Mouse (Mus musculus) forebrain, embryonic 11.5 days (tissue): ENCODE data around the gene Mylk2. TPM values are rescaled to one million over a fixed set of nuclear protein-coding genes. Genes with fewer than 3 reads are reported as not detected.

Experiments
- ATAC-seq: fragments of 200-750 bp; cut with Nextera tagmentation; replicated peaks from 2 replicates; pipeline ENCODE4 v1.8.0; 2017; ENCODE audit warnings: moderate TSS enrichment; ENCODE audit not compliant: low FRiP score
- DNase-seq: peaks from one replicate; pipeline ENCODE4 v3.0.0-alpha.2; 2017; ENCODE audit warnings: low spot score
- H3K27ac ChIP-seq: fragments of 300-500 bp; sonication (generic); 2 replicates; pipeline ENCODE4 v1.5.1; 2014; ENCODE audit warnings: low read depth, low read length
- H3K27me3 ChIP-seq: fragments of 300-500 bp; sonication (generic); 2 replicates; pipeline ENCODE4 v1.6.1; 2014; ENCODE audit warnings: mild to moderate bottlenecking, low read length, mixed read lengths; ENCODE audit not compliant: control insufficient read depth, insufficient read depth
- H3K36me3 ChIP-seq: fragments of 300-500 bp; sonication (generic); 2 replicates; pipeline ENCODE4 v1.6.1; 2014; ENCODE audit warnings: mild to moderate bottlenecking, low read length, moderate library complexity, mixed read lengths; ENCODE audit not compliant: control insufficient read depth, insufficient read depth
- H3K4me1 ChIP-seq: fragments of 300-500 bp; sonication (generic); replicated peaks from 2 replicates; pipeline ENCODE4 v1.6.1; 2014; ENCODE audit warnings: low read length, mixed read lengths; ENCODE audit not compliant: control insufficient read depth, insufficient read depth
- H3K4me2 ChIP-seq: fragments of 300-500 bp; sonication (generic); 2 replicates; pipeline ENCODE4 v1.6.1; 2014; ENCODE audit warnings: low read depth, mild to moderate bottlenecking, low read length, moderate library complexity, mixed read lengths; ENCODE audit not compliant: severe bottlenecking
- H3K4me3 ChIP-seq: fragments of 300-500 bp; sonication (generic); 2 replicates; pipeline ENCODE4 v1.5.1; 2014; ENCODE audit warnings: low read depth, low read length
- H3K9ac ChIP-seq: fragments of 300-500 bp; sonication (generic); 2 replicates; pipeline ENCODE4 v1.6.1; 2014; ENCODE audit warnings: low read length
- H3K9me3 ChIP-seq: fragments of 300-500 bp; sonication (generic); 2 replicates; pipeline ENCODE4 v1.6.1; 2016; ENCODE audit warnings: low read length, mixed read lengths; ENCODE audit not compliant: control insufficient read depth
- WGBS: fragments of 180-500 bp; shearing (Covaris S2); extraction: QIAGEN DNeasy Blood & Tissue Kit; methylation state at CpG from one replicate; pipeline ENCODE4 v1.1.7; 2014; 5-methylcytosine and 5-hydroxymethylcytosine counted together
- polyA plus RNA-seq: library from polyadenylated mRNA; unstranded; fragments of >200 nt; fragmentation: Nextera tagmentation; extraction: Ambion mirVana; gene quantifications from 2 replicates; pipeline ENCODE4 v1.2.1, GENCODE M21; 2014

The Mylk2 gene
- polyA plus RNA-seq, 1 experiment from 2014 or later, result not detected

- no peak for ATAC-seq
- Histone ChIP-seq H3K4me3 (no peak overlapping the region), H3K9me3 (no peaks in the 10 kb centered on the region), H3K27ac (no peak overlapping the region), H3K9ac (no peak overlapping the region), H3K27me3 (peaks cover 11% of the 10 kb centered on the region; the same call in 1 of the 2 replicates), H3K4me2 (no peak overlapping the region), H3K4me1 (0 out of 2 replicates have a peak, but pooled peaks cover 2% of the 10 kb centered on the region), H3K36me3 (no peaks in the 10 kb centered on the region)
- WGBS, result 67% methylated on average over 9 of the region's 9 CpGs
- no peak for DNase-seq
Measured at GRCm38 (mm10) chr2:152917671-152918070, 6.5 kb downstream of the Mylk2 start.

DNA sequence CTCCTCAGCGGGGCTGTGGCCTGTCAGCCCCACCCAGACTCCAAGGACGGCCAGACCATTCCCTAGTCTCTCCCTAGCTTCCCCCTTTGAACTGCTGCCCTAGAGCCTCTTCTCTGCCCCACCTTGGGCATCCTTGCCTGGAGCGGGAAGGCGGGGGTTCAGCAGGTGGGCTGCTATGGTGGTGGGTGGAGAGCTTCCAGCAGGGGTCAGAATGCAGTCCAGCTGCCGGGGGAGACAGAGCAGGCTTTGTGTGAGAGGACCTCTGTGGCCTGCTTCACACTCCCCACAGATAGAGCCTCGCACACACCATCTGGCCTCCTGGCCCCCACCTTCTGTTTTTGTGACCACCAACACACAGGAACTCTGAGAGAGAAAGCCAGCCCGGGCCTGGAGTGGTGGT is 11.2 kb downstream of the Mylk2 start:
- Histone ChIP-seq H3K36me3 (no peaks in the 10 kb centered on the region), H3K4me3 (no peak overlapping the region), H3K27me3 (no peaks in the 10 kb centered on the region), H3K4me2 (no peak overlapping the region), H3K9me3 (no peaks in the 10 kb centered on the region), H3K9ac (no peak overlapping the region), H3K4me1 (0 out of 2 replicates have a peak, but pooled peaks cover 2% of the 10 kb centered on the region), H3K27ac (no peak overlapping the region)
- no peak for ATAC-seq
- DNase-seq, result no peak
- WGBS, result 35% methylated on average over 6 of the region's 7 CpGs

DNA sequence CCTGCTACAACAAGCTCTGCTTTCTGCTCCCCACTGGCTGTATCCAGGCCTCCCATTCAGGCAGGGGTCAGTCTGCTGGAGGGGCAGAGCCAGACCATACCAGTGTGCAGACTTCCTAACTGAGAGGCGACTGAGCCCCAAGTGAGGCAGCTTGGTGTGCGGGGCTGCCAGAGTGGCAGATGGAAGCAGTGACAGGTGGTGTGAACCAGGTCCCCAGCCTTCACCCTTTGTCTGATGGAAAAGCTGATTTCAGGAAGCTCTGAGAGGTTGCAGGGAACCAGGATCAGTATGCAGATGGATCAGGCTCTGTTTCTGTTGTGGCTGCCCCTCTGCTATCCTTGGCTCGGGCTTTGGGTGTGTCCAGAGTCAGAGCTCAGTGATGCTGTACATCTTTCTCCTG is 12.5 kb downstream of the Mylk2 start:
- Histone ChIP-seq H3K9ac (no peak overlapping the region), H3K4me1 (0 out of 2 replicates have a peak, but pooled peaks cover 2% of the 10 kb centered on the region)

DNA sequence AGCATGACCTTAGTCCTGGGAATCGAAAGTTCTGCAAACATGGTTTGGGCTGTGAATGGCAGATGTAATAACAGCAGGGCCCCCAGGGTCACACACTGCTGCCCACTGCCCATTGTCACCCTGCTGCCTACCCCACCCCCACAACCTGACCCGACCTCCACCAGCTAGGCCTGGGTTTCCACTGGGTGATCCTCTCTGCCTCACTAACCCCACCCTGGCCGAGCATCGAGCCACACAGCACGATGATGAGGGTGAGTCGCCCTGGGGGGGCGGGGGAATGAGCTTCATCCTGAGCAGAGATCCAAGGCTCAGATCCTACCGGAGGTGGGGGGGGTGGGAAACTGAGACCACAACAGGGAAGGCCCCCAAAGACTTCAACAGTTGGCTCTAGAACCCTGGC is 13.0 kb downstream of the Mylk2 start:
- Histone ChIP-seq H3K36me3 (no peaks in the 10 kb centered on the region), H3K4me1 (0 out of 2 replicates have a peak, but pooled peaks cover 2% of the 10 kb centered on the region), H3K9ac (no peak overlapping the region), H3K9me3 (no peaks in the 10 kb centered on the region), H3K27ac (no peak overlapping the region), H3K4me3 (no peak overlapping the region), H3K4me2 (no peak overlapping the region), H3K27me3 (no peaks in the 10 kb centered on the region)
- DNase-seq (no peak), ATAC-seq (no peak)
- 61% methylated on average over 8 of the region's 8 CpGs for WGBS

More for the DNA sequence above, 12.5 kb downstream of the Mylk2 start:
- H3K36me3 ChIP-seq, result no peaks in the 10 kb centered on the region
- no peak overlapping the region for H3K27ac ChIP-seq
- no peaks in the 10 kb centered on the region for H3K27me3 ChIP-seq
- 80% methylated on average over 3 of the region's 3 CpGs for WGBS
- no peak for DNase-seq
- no peak overlapping the region for H3K4me2 ChIP-seq
- ATAC-seq, result no peak
- H3K4me3 ChIP-seq, result no peak overlapping the region
- no peaks in the 10 kb centered on the region for H3K9me3 ChIP-seq

DNA sequence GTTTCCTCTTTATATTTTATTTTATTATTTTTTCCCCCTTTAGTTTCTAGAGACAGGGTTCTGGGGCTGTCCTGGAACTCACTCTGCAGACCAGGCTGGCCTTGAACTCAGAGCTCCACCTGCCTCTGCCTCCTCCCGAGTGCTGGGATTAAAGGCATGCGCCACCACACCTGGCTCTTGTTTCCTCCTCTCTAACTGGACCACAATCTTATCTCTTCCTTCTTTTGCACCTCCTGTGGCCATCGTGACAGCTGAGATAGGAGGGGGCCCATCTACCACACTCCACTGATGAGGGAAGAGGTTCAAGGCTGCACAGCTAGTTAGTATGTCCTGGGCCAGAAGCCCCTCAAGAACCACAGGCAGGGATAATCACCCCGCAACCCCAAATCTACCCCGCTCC is 13.4 kb downstream of the Mylk2 start:
- no peak overlapping the region for H3K27ac ChIP-seq
- 0 out of 2 replicates have a peak, but pooled peaks cover 2% of the 10 kb centered on the region for H3K4me1 ChIP-seq

DNA sequence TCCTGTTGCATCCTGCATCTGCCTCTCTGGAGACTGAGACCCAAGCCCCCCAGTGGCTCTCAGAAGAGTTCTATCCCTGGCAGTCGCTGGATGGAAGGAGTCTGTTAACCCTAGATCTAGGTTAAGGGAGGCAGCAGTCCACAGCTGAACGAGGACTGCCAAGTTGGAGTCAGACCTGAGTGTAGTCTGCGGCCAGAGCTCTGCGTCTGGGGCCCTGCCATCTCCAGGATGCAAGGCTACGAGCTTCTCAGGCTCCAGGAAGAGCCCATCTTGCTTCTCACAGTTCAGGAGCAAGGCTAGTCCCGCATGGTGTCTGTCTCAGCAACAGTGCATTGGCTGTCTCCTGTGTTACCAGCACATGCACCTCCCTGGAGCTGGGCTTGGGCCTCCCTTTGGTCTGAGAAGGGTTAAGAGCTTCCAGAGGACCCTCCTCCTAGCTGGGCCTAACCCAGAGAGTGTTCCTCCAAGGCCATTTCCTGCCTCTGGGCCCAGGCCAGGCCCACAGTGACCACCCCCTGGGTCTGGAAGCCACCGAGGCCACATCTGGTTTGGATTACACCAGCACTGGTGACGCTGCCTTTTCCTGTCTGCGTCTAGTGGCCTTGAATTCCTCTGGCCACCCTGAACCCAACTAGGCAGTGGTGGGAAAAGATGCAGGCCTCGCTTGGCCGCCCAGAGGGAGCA is 14.2 kb downstream of the Mylk2 start:
- no peak for ATAC-seq
- DNase-seq, result no peak
- Histone ChIP-seq H3K4me3 (no peak overlapping the region), H3K9ac (no peak overlapping the region), H3K4me1 (0 out of 2 replicates have a peak, but pooled peaks cover 2% of the 10 kb centered on the region), H3K9me3 (no peaks in the 10 kb centered on the region), H3K36me3 (no peaks in the 10 kb centered on the region), H3K27me3 (no peaks in the 10 kb centered on the region), H3K4me2 (no peak overlapping the region), H3K27ac (no peak overlapping the region)
- WGBS, result 69% methylated on average over 11 of the region's 11 CpGs

More for the DNA sequence above, 13.4 kb downstream of the Mylk2 start:
- Histone ChIP-seq H3K4me3 (no peak overlapping the region), H3K9me3 (no peaks in the 10 kb centered on the region), H3K9ac (no peak overlapping the region), H3K36me3 (no peaks in the 10 kb centered on the region), H3K4me2 (no peak overlapping the region), H3K27me3 (no peaks in the 10 kb centered on the region)
- DNase-seq, result no peak
- WGBS, result 86% methylated on average over 5 of the region's 5 CpGs
- ATAC-seq, result no peak

GRCm38 (mm10) chr2:152926896-152927295 is 15.7 kb downstream of the Mylk2 start:
- no peak overlapping the region for H3K4me2 ChIP-seq
- no peaks in the 10 kb centered on the region for H3K9me3 ChIP-seq
- DNase-seq (no peak), ATAC-seq (no peak)
- WGBS, result 82% methylated on average over 9 of the region's 9 CpGs
- H3K4me1 ChIP-seq, result 0 out of 2 replicates have a peak, but pooled peaks cover 2% of the 10 kb centered on the region
- no peaks in the 10 kb centered on the region for H3K27me3 ChIP-seq
- H3K27ac ChIP-seq, result no peak overlapping the region
- no peak overlapping the region for H3K9ac ChIP-seq
- no peak overlapping the region for H3K4me3 ChIP-seq
- no peaks in the 10 kb centered on the region for H3K36me3 ChIP-seq

GRCm38 (mm10) chr2:152927371-152927770 is 16.2 kb downstream of the Mylk2 start:
- H3K27me3 ChIP-seq, result no peaks in the 10 kb centered on the region
- no peak overlapping the region for H3K9ac ChIP-seq
- H3K4me3 ChIP-seq, result no peak overlapping the region
- H3K36me3 ChIP-seq, result no peaks in the 10 kb centered on the region
- no peak overlapping the region for H3K4me2 ChIP-seq
- no peaks in the 10 kb centered on the region for H3K9me3 ChIP-seq
- no peaks in the 10 kb centered on the region for H3K4me1 ChIP-seq
- DNase-seq (no peak), ATAC-seq (no peak)
- no peak overlapping the region for H3K27ac ChIP-seq
- WGBS, result 76% methylated on average over 5 of the region's 5 CpGs
